Mouse (Mus musculus) embryo, embryonic 10.5 days (tissue): ENCODE data around the gene Mrpl33.

ENCODE experiments used
- DNase-seq: peaks from one replicate; pipeline ENCODE4 v3.0.0-alpha.2; 2015; ENCODE audit warnings: low spot score

The Mrpl33 gene

GRCm38 (mm10) chr5:31640542-31640941, 43.8 kb downstream of the Mrpl33 start:
- DNase-seq, result no peak

- no peak for DNase-seq
These were observed 45.6 kb downstream of the Mrpl33 start for GRCm38 (mm10) chr5:31642300-31642699.

- no peak for DNase-seq
These were observed 47.5 kb downstream of the Mrpl33 start for GRCm38 (mm10) chr5:31644272-31644671.

- DNase-seq, result no peak
These were observed 48.1 kb downstream of the Mrpl33 start for GRCm38 (mm10) chr5:31644847-31645246.

- DNase-seq, result no peak
These were observed 49.1 kb downstream of the Mrpl33 start for GRCm38 (mm10) chr5:31645798-31646197.

GRCm38 (mm10) chr5:31646574-31646973, 49.8 kb downstream of the Mrpl33 start:
- DNase-seq, result no peak

DNA sequence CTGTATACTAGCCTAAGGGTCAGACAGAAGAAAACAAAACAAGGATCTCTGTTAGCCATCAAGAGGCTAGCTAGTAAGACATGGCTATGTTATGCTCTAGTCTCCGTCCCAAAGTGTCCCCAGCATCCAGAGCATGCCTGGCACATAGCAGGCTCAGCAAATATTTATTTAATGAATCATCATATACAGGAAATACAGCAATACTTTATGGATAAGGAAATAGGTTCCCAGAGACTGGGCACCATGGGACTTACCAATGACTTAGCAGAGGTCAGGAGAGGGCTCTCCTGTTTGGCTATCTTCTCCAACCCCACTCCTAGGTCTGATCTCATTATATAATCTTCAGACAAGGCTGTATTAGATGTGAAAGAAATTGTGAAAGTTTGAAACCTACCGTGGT, 50.6 kb downstream of the Mrpl33 start:
- DNase-seq, result no peak

DNA sequence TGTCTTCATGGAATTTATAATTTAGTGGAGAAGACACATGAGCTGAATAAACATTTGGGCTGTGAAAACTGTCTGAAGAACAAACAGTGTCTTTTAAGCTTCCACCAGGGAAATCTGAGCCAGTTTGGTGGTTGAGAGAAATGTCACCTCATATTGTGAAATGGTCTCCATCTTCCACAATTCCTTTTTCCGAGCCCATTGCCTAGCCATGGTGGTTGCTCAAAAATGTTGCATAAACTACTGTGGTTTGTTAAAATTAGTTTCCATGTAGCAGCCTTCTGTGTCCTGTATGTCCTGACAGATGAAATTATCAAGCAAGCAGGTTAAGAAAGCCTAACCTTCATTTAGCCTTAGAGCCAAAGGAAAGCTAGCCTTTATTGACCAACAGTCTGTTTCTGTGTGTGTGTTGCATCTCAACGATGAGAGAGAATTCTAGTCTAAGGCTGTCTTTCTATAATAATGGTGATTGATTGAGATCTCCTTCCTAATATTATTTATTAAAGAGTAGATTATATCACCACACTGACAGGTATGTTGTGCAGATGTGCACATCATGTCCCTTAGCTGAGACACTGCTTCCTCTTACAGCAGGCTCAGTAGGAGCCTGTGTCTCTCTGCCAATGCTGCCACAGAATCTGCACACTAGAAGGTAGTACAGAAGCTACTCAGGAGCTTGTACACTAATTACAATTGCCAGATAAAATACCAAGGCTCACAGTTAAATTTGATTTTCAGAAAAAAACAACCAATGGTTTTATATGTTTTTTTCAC, 54.0 kb downstream of the Mrpl33 start:
- no peak for DNase-seq

DNA sequence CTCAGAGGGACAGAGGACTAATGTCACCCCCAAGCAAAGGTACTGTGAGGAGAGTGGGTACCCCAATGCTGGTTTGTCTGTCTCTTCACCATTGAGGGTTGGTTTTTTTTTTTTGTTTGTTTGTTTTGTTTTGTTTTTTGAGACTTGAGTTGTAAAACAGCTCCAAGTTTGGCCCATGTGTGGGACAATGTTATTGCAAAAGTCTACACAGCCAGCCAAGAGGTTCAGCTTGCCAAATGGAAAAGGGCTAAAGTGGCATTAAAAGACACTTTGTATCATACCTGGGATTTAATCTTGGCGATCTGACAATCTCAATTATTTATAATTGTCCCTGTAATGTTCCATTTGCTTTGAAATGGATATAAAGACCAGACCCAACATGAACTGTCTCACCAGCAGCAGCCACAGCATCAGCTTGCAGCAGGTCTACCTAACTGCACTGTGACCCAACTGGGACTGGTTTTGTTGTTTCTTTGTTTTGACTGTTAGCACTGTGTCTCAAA, 59.0 kb downstream of the Mrpl33 start:
- no peak for DNase-seq

GRCm38 (mm10) chr5:31666176-31666575, 69.4 kb downstream of the Mrpl33 start:
- DNase-seq, result no peak

DNA sequence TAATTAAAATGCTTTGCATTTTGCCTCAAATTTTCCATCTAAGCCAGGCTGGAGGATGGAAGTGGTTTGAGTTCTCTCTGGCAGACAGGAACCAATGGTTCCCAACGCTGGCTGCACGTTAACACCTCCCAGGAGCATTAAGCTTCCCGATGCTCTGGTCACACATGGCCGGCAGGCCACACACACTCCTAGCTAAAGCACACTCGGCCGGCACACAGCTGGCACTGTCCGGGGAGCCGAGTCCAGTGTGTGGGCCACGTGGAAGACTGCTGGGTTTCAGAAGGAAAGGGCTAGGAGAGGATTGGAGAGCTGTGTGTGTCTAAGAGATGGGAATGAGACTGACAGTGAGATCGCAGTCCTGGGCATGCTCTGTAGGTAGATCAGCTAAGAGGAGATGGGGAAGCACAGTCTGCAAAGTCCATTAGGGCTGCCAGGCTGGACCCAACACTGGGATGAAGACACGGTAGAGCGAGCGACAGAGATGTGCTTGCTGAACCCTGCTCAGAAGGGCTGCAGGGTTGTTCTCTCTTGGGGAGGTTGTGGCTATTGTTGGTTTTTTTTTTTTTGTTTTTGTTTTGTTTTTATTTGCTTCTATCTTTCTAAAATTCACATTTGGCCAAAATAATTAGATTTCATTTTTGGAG, 71.7 kb downstream of the Mrpl33 start:
- no peak for DNase-seq

GRCm38 (mm10) chr5:31669984-31670383, 73.2 kb downstream of the Mrpl33 start:
- no peak for DNase-seq

- DNase-seq, result no peak
These were observed 74.4 kb downstream of the Mrpl33 start for GRCm38 (mm10) chr5:31671137-31671536.

DNA sequence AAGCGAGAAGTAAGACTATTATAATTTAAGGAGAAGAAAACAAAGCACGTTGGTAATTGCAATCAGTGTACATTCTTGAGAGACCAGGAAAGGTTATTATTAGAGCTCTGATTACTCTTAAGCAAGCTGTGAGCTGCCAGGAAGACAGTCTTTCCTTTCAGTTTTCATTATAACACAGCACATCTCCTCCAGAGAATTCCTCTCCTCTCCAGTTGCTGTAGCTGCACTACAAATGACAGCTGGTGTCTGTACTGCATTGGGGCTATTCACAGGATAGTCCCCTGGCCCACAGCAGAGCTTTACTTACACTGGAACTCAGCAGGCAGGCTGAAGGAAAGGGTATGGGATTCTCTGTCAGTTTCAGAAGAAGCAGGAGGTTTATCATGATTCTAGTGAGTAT, 76.7 kb downstream of the Mrpl33 start:
- DNase-seq, result no peak

DNA sequence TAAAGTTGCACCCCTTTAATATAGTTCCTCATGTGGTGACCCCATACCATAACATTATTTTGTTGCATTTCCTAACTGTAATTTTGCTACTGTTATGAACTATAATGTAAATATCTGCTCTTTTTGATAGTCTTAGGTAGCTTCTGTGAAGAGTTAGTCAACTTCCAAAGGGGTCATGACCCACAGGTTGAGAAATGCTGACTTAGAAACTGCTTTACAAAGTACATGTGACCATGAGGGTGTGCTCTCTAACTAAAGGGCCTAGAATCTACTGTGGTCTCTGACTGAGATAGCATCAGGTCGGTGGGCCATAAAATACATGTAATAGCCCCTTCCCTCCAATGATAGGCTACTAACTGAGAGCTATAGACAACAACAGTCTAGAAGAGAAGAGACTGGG, 81.3 kb downstream of the Mrpl33 start:
- no peak for DNase-seq

DNA sequence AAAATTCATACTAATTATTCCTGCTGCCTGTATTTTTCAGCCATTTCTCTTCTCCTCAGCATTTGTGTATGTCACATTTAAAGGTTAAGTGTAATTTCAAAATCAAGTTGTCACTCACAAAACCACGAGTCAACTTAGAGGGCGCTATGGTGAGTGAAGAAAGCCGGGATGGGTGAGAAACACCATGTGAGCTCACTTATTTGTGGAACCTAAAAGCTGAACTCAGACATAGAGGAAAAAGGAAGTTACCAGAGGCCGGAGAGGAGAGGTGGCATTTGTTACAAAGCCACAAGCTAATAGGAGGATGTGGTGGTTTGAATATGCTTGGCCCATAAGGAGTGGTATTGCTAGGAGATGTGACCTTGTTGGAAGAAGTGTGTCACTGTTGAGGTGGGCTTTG, 83.4 kb downstream of the Mrpl33 start:
- DNase-seq, result no peak

DNA sequence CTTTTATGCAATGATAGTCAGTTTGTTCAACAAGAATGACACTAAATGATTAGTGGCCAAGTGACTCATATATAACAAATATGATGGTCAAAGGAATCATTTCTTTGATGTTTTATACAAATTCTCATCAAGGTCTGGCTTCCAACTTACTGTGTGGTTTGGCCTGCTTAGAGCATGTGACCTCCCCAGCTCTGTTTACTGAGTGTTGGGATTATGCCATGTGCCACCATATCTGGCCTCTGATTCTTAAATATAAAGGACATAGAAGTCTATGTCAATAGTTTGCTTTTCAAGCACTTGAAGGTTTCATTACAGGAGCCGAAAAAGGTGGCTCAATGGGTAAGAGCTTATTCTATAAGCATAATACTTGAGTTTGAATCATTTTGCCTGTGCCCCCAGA, 85.6 kb downstream of the Mrpl33 start:
- no peak for DNase-seq

DNA sequence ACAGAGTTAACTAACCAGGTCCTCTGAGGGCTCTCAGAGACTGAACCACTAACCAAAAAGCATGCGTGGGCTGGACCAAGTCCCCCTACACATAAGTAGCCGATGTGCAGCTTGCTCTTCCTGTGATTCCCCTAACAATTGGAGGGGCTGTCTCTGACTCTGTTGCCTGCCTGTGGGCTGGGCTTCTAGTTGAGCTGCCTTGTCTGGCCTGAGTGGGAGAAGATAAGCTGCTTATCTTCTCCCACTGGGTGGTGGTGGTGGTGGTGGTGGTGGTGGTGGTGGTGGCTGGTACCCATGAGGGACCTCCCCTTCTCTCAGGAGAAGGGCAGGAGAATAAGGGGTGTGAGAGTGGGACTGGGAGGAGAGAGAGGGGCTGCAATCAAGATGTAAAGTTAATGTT, 89.3 kb downstream of the Mrpl33 start:
- DNase-seq, result no peak

- no peak for DNase-seq
These were observed 91.2 kb downstream of the Mrpl33 start for GRCm38 (mm10) chr5:31687972-31688371.

GRCm38 (mm10) chr5:31693191-31693590, 96.5 kb downstream of the Mrpl33 start:
- DNase-seq, result no peak

GRCm38 (mm10) chr5:31696971-31697643, 100.4 kb downstream of the Mrpl33 start, which contains the start of gene Rbks:
TSS of gene Rbks (minus strand) at chr5:31697627.
- no peak for DNase-seq

DNA sequence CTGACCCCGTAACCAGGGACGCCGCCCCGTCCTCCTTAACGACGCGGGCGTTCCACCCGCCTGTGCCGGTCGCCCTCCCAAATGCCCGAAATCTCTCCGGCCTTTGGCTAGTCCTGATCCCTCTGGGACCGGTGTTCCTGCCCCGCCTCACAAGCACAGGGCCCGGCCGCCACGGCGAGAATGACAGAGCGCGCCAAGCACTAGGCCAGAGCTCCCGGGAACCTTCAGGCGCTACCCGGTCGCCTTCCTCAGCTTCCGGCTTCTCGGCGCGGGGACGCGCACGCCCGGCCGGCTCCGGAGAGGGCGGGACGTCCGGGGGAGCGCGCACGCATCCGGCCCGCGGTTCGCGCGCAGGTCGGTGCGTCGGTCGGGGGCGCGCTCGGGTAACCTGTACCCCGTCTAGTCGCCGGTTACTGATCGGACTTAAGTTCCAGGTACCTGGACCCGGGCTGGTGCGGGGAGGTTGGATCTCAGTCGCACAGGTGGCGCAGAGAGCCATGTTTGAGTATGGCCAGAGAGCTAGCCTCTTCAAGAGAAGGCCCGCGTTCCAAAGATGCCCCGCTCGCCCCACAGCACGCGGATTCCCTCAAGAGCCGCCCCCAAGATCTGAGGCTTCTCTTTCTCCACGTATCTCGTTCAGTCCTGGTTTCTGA, 101.0 kb downstream of the Mrpl33 start, which contains the start of gene Babam2:
Gene Babam2, plus strand, starts transcription at position 41 of the 653 bp plus-strand sequence.
- peak; percentile 90 for DNase-seq
